Mouse (Mus musculus) 3T3-L1 (cell line): ENCODE measurements around the gene Ugt1a7c.
A peak's percentile ranks its signal among the peaks of the same experiment; 100 is the strongest.
"Not testable (repeated sequence)": the region's sequence is repeated elsewhere in the genome, so short reads cannot be mapped to it uniquely, and the experiment has no call there.

Experiments used
- DNase-seq: peaks from one replicate; pipeline ENCODE4 v3.0.0-alpha.2; 2015; ENCODE audit warnings: low read depth, low spot score

Gene Ugt1a7c

DNA sequence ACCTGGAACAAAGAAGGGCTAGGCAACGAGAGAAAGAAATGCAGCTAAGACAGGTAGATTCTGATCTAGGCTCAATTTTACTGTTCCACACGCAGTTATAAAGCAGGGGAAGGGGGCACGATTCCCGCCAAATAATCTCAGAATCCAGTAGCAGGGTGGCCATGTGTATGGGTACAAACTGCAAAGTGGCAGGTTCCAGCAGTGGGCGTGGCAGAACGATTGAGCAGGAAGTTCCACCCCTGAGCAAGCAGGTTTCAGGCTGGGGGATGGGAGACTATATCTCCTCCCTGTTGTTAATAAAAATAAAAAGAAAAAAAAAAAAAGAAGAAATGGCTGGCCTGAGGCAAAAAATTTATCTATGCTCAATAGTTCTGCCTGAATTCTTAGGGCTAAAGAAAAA lies 17.9 kb downstream of the Ugt1a7c start:
- not testable (repeated sequence) for DNase-seq

DNA sequence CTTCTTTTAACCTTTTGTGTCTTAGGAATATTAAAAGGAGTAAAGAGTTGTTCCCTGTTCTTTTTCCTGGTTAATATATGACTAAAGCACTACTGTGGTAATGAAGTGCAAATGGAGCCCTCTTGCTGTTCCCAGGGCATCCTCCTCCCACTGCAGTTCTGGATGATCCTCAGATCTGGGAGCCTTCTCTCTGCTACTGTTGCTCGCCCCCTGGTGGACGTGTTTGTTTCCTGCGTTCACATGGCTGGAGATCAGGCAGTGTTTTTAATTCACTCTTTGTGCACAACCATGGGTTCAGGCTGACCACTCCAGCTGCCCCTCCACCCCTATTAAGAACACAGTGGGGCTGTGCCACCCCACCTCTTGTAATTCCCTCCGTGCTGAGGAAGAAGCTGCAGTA lies 25.7 kb downstream of the Ugt1a7c start:
- peak; percentile 38 for DNase-seq

- peak; percentile 57 for DNase-seq
Observed at GRCm38 (mm10) chr1:88121521-88121920, 26.7 kb downstream of the Ugt1a7c start.

- DNase-seq, result not testable (repeated sequence)
Observed at GRCm38 (mm10) chr1:88125827-88126360, 31.0 kb downstream of the Ugt1a7c start.

DNA sequence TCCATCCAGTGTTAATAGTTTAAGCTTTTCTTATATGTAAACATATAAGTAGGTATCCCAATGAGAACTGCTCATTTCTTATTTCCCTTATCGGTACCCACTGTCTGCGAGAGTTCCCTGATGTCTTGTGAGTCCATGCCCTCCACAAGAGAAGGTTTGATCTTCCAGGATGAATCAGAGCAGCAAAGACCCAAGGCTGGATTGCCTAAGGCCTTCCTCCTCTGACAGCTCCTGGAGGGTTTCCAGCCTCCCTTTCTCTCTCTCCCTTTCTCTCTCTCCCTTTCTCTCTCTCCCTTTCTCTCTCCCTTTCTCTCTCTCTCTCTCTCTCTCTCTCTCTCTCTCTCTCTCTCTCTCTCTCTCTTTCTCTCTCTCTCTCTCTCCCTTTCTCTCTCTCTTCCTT lies 34.2 kb downstream of the Ugt1a7c start:
- DNase-seq, result peak; percentile 48

DNA sequence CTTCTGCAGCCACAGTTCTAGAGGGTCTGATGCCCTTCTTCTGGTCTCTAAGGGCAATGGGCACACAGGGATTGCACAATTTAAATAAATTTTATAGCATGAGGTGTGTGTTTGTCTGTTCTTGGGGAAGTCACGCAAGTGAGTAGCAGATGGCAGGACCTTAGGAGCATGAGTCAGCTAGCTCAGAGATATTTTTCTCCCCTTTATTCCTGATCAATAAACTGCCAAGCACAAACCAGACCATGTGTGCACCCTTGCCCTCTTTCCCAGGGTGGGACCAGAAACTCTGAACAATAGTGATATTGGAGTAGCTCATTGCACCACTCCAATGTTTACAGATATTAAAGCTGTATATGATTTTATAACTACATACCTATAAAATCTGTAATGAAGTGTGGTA lies 35.4 kb downstream of the Ugt1a7c start:
- DNase-seq, result not testable (repeated sequence)

- peak; percentile 52 for DNase-seq
Observed at GRCm38 (mm10) chr1:88133908-88134456, 39.1 kb downstream of the Ugt1a7c start.

- DNase-seq, result peak; percentile 80
Observed at GRCm38 (mm10) chr1:88134457-88135011, 39.7 kb downstream of the Ugt1a7c start, which contains the start of gene Ugt1a6a. Gene Ugt1a6a (plus strand): TSS chr1:88134809.

- peak; percentile 64 for DNase-seq
Observed at GRCm38 (mm10) chr1:88135229-88135904, 40.5 kb downstream of the Ugt1a7c start.

DNA sequence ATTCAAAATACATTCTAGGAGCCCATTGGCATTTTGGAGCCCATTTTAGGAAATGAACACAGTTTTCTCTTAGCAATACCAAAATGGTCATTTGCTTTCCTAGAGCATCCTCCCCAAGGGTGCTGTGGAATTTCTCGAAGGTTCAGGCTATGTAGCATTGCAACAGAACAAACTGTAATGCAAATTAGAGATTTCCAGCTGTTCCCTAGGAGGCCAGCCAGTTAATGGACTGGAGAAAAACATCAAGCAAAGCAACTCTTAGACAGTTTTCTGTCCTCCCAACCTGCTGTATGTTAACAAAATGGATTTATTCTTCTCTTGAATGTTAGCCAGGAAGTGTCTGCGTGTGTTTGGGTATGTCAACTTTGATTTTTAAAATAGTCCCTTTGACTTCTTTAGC lies 41.8 kb downstream of the Ugt1a7c start:
- DNase-seq, result no peak

DNA sequence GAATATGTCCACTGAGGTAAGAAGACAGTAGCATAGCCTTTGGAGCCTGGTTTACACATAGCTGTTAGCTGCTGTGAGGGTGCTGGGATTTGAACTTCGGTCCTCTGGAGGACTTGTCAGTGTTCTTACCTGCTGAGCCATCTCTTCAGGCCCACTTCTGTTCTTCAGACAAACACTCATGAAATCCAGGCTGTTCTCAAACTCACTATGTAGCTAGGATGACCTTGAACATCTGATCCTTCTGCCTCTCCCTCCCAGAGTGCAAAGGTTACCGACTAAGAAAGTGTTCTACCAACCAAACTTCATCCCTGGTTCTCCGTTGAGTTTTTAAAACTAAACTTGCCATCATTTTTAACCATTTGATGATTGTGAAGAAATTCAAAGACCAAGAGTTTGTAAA lies 42.4 kb downstream of the Ugt1a7c start:
- DNase-seq, result no peak

- no peak for DNase-seq
Observed at GRCm38 (mm10) chr1:88138145-88138544, 43.3 kb downstream of the Ugt1a7c start.

GRCm38 (mm10) chr1:88140492-88140891 lies 45.6 kb downstream of the Ugt1a7c start:
- DNase-seq, result peak; percentile 25

DNA sequence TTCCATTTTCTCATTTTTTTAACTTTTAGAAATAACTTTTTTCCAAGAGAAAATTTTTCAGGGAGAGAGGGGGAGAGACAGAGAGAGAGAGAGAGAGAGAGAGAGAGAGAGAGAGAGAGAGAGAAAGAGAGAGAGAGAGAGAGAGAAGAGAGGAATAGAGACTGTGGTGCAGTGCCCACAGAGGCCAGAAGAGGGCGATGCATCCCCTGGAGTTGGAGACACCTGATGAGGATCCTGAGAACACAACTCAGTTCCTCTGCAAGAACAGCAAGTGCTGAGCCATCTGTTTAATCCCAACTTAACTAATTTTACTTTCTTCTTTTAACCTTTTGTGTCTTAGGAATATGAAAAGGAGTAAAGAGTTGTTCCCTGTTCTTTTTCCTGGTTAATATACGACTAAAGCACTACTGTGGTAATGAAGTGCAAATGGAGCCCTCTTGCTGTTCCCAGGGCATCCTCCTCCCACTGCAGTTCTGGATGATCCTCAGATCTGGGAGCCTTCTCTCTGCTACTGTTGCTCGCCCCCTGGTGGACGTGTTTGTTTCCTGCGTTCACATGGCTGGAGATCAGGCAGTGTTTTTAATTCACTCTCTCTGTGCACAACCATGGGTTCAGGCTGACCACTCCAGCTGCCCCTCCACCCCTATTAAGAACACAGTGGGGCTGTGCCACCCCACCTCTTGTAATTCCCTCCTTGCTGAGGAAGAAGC lies 49.3 kb downstream of the Ugt1a7c start:
- DNase-seq, result peak; percentile 65

DNA sequence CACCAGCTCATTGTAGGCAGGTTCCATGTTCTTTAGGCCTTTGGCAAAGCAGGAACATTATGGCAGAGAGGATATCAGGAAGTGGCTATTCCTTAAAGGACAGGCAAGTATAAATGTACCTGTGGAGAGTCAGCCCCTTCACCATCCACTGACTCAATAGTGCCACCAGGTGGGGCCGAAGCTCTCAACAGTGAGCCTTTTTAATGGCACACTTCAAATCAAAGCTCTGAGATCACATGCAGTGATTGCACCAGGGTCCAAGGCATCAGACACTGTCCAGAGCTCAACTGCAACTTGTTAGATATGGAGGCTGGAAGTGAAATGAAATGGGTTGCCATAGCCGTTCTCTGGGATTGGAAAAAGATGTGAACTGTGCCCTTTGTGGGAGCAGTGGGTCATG lies 50.4 kb downstream of the Ugt1a7c start:
- DNase-seq, result peak; percentile 63

DNA sequence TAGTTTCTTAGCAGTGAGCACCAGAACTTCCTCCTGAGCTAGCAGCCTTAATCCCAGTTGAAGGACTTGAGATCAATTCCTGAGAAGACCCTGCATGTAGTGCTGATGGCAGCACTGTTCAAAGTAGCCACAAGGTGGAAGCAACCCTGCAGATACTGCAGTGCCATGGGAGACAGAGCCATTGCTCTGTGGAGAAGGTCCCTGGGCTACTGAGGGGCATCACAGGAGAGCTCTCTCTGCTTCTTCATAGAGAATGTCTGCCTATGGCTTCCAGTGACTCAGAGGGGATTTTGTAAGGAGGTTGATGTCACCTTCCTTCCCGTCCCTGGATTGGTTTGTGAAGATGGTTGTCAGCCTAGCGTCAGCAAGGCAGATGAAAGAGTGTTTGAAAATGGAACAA lies 55.3 kb downstream of the Ugt1a7c start:
- peak; percentile 21 for DNase-seq

DNA sequence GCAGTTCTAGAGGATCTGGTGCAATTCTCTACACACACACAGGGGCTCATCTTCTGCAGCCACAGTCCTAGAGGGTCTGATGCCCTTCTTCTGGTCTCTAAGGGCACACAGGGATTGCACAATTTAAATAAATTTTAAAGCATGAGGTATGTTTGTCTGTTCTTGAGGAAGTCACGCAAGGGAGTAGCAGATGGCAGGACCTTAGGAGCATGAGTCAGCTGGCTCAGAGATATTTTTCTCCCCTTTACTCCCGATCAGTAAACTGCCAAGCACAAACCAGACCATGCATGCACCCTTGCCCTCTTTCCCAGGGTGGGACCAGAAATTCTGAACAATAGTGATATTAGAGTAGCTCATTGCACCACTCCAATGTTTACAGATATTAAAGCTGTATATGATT lies 63.6 kb downstream of the Ugt1a7c start:
- DNase-seq, result no peak

DNA sequence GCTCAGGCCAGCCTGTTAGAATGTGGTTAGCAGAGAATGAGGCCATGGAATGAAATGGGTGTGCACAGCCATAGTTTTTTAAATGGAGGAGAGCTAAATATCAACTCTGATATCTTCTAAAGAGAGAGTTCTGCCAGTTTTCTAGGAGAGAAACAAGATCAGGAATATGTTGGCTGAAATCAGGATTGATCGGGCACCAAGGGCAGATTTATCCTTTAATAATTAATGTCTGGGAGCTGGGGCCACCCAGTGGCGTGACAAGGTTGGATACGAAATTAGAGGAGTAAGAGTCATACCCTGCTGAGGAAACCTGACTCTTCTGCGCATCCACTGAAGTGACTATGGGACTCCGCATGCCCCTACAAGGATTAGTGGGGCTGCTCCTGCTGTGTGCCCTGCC lies 70.8 kb downstream of the Ugt1a7c start, which contains the start of gene Ugt1a5:
Gene Ugt1a5 (plus strand): TSS at position 302 of the 400 bp plus-strand sequence.
- DNase-seq, result no peak

- DNase-seq, result not testable (repeated sequence)
Observed at GRCm38 (mm10) chr1:88172190-88172589, 77.3 kb downstream of the Ugt1a7c start.

DNA sequence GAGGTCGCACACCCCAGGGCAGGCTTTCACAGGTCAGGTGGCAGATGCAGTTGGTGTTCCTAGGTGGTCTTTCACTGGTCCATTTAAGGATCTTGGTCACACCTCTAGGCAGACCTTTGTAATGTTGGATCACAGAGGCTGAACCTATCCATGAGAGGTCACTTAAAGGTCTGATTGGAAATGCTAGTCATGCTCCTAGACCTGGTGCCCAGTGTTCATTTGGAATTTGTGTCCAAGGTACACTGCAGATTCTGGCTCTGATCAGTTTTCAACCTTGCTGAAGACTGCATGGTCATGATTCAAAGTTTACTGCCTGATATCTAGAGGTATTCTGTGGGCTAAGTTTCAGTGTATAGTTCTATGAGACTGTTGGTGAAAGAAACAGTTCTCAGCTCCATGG lies 84.8 kb downstream of the Ugt1a7c start:
- no peak for DNase-seq

- DNase-seq, result no peak
Observed at GRCm38 (mm10) chr1:88186325-88186935, 91.6 kb downstream of the Ugt1a7c start.

- no peak for DNase-seq
Observed at GRCm38 (mm10) chr1:88192136-88192535, 97.3 kb downstream of the Ugt1a7c start.
